Mouse (Mus musculus) forebrain, postnatal 0 days (tissue): Measurements from ENCODE around the gene Rps4x. TPM values are rescaled to one million over a fixed set of nuclear protein-coding genes. Genes with fewer than 3 reads are reported as not detected.
A peak's percentile ranks its signal among the peaks of the same experiment; 100 is the strongest.

Experiments used
- ATAC-seq: fragments of 200-750 bp; cut with Nextera tagmentation; 2 replicates; pipeline ENCODE4 v1.8.0; 2017; ENCODE audit warnings: mild to moderate bottlenecking, moderate library complexity
- DNase-seq: peaks from one replicate; pipeline ENCODE4 v3.0.0-alpha.2; 2015
- H3K27ac ChIP-seq: fragments of 300-500 bp; sonication (generic); 2 replicates; pipeline ENCODE4 v1.5.1; 2014; ENCODE audit warnings: low read depth, mild to moderate bottlenecking, antibody characterized with exemption, low read length, moderate library complexity, mixed read lengths
- H3K27me3 ChIP-seq: fragments of 300-500 bp; sonication (generic); 2 replicates; pipeline ENCODE4 v1.6.1; 2014; ENCODE audit warnings: mild to moderate bottlenecking, low read length, mixed read lengths; ENCODE audit not compliant: insufficient read depth
- H3K36me3 ChIP-seq: fragments of 300-500 bp; sonication (generic); 2 replicates; pipeline ENCODE4 v1.6.1; 2014; ENCODE audit warnings: mild to moderate bottlenecking, moderate library complexity; ENCODE audit not compliant: insufficient read depth
- H3K4me1 ChIP-seq: fragments of 300-500 bp; sonication (generic); 2 replicates; pipeline ENCODE4 v1.6.1; 2014; ENCODE audit warnings: antibody characterized with exemption; ENCODE audit not compliant: insufficient read depth
- H3K4me2 ChIP-seq: fragments of 300-500 bp; sonication (generic); 2 replicates; pipeline ENCODE4 v1.6.1; 2014; ENCODE audit warnings: low read depth, mild to moderate bottlenecking, moderate library complexity
- H3K4me3 ChIP-seq: fragments of 300-500 bp; sonication (generic); 2 replicates; pipeline ENCODE4 v1.5.1; 2014; ENCODE audit warnings: low read depth, low read length, mixed read lengths
- H3K9ac ChIP-seq: fragments of 300-500 bp; sonication (generic); 2 replicates; pipeline ENCODE4 v1.6.1; 2014; ENCODE audit warnings: mild to moderate bottlenecking
- H3K9me3 ChIP-seq: fragments of 300-500 bp; sonication (generic); 2 replicates; pipeline ENCODE4 v1.6.1; 2016; ENCODE audit warnings: low read length
- CTCF ChIP-seq: sonication (generic); IDR thresholded peaks from 2 replicates; pipeline ENCODE4 v1.5.1; 2016; ENCODE audit warnings: antibody characterized with exemption, control low read depth, low read depth
- WGBS: fragments of 180-500 bp; shearing (Covaris S2); extraction: QIAGEN DNeasy Blood & Tissue Kit; methylation state at CpG from one replicate; pipeline ENCODE4 v1.1.7; 2014; 5-methylcytosine and 5-hydroxymethylcytosine counted together
- polyA plus RNA-seq: library from polyadenylated mRNA; unstranded; fragments of >200 nt; fragmentation: Nextera tagmentation; extraction: Ambion mirVana; gene quantifications from 2 replicates; pipeline ENCODE4 v1.2.1, GENCODE M21; 2015
- total RNA-seq: library from RNA; depleted of rRNA; stranded (reverse); fragments of >200 nt; gene quantifications from 2 replicates; pipeline ENCODE4 v1.2.3, GENCODE M21; 2014

The Rps4x gene
- total and polyA plus RNA-seq, 2 experiments from 2014 or later: 432 to 1,341 TPM

GRCm38 (mm10) chrX:102175538-102176287 is 13.5 kb downstream of the Rps4x start:
- DNase-seq (no peak), ATAC-seq (no peak)
- TF ChIP-seq CTCF: no peak
- WGBS: 87% methylated on average over 5 of the region's 5 CpGs
- no peaks in the 10 kb centered on the region for H3K36me3 ChIP-seq
- H3K27ac ChIP-seq: no peak overlapping the region
- no peak overlapping the region for H3K4me2 ChIP-seq
- H3K4me3 ChIP-seq: no peak overlapping the region
- no peaks in the 10 kb centered on the region for H3K27me3 ChIP-seq
- H3K9me3 ChIP-seq: no peaks in the 10 kb centered on the region
- no peak overlapping the region for H3K9ac ChIP-seq
- no peaks in the 10 kb centered on the region for H3K4me1 ChIP-seq

GRCm38 (mm10) chrX:102170900-102171299 is 18.3 kb downstream of the Rps4x start:
- H3K9me3 ChIP-seq: no peaks in the 10 kb centered on the region
- no peaks in the 10 kb centered on the region for H3K4me1 ChIP-seq
- no peaks in the 10 kb centered on the region for H3K36me3 ChIP-seq
- no peak overlapping the region for H3K9ac ChIP-seq
- ATAC-seq (no peak), DNase-seq (no peak)
- no peaks in the 10 kb centered on the region for H3K27me3 ChIP-seq
- TF ChIP-seq CTCF: no peak
- no peak overlapping the region for H3K4me2 ChIP-seq
- no peak overlapping the region for H3K27ac ChIP-seq
- 72% methylated on average over 3 of the region's 3 CpGs for WGBS
- no peak overlapping the region for H3K4me3 ChIP-seq

- Histone ChIP-seq H3K27ac (no peak overlapping the region), H3K36me3 (no peaks in the 10 kb centered on the region), H3K4me2 (no peak overlapping the region), H3K9ac (no peak overlapping the region), H3K4me3 (no peak overlapping the region), H3K9me3 (no peaks in the 10 kb centered on the region), H3K4me1 (no peaks in the 10 kb centered on the region), H3K27me3 (no peaks in the 10 kb centered on the region)
- 43% methylated on average over 3 of the region's 3 CpGs for WGBS
- DNase-seq (no peak), ATAC-seq (no peak)
- no peak for TF ChIP-seq CTCF
Measured at GRCm38 (mm10) chrX:102170135-102170534, 19.1 kb downstream of the Rps4x start.

- no peak for DNase-seq
- no peak for TF ChIP-seq CTCF
- no peaks in the 10 kb centered on the region for H3K36me3 ChIP-seq
Measured at GRCm38 (mm10) chrX:102169724-102170123, 19.5 kb downstream of the Rps4x start.

GRCm38 (mm10) chrX:102166986-102167385 is 22.2 kb downstream of the Rps4x start:
- ATAC-seq (peak; percentile 43), DNase-seq (no peak)
- no peak overlapping the region for H3K4me2 ChIP-seq
- no peaks in the 10 kb centered on the region for H3K36me3 ChIP-seq
- no peak overlapping the region for H3K4me3 ChIP-seq
- H3K4me1 ChIP-seq: no peaks in the 10 kb centered on the region
- no peak for TF ChIP-seq CTCF
- WGBS: 27% methylated on average over 6 of the region's 6 CpGs
- H3K27me3 ChIP-seq: no peaks in the 10 kb centered on the region
- no peaks in the 10 kb centered on the region for H3K9me3 ChIP-seq
- H3K27ac ChIP-seq: 0 out of 2 replicates have a peak overlapping the region, but pooled peaks have one; percentile 45
- H3K9ac ChIP-seq: no peak overlapping the region

More at GRCm38 (mm10) chrX:102169724-102170123, 19.5 kb downstream of the Rps4x start:
- Histone ChIP-seq H3K27me3 (no peaks in the 10 kb centered on the region), H3K27ac (no peak overlapping the region), H3K4me2 (no peak overlapping the region), H3K9me3 (no peaks in the 10 kb centered on the region), H3K9ac (no peak overlapping the region), H3K4me1 (no peaks in the 10 kb centered on the region), H3K4me3 (no peak overlapping the region)
- ATAC-seq: no peak
- WGBS: 44% methylated on average over 1 of the region's 1 CpGs

- no peak for DNase-seq
- no peaks in the 10 kb centered on the region for H3K9me3 ChIP-seq
- 0 out of 2 replicates have a peak, but pooled peaks have one; percentile 8 for ATAC-seq
- H3K27me3 ChIP-seq: no peaks in the 10 kb centered on the region
- 0 out of 2 replicates have a peak overlapping the region, but pooled peaks have one; percentile 45 for H3K27ac ChIP-seq
- H3K36me3 ChIP-seq: no peaks in the 10 kb centered on the region
- H3K4me3 ChIP-seq: no peak overlapping the region
- 52% methylated on average over 5 of the region's 5 CpGs for WGBS
- H3K4me1 ChIP-seq: no peaks in the 10 kb centered on the region
- TF ChIP-seq CTCF: no peak
- no peak overlapping the region for H3K9ac ChIP-seq
- no peak overlapping the region for H3K4me2 ChIP-seq
Measured at GRCm38 (mm10) chrX:102166521-102166920, 22.7 kb downstream of the Rps4x start.

GRCm38 (mm10) chrX:102163529-102163928 is 25.7 kb downstream of the Rps4x start:
- H3K9ac ChIP-seq: no peak overlapping the region
- no peaks in the 10 kb centered on the region for H3K27me3 ChIP-seq
- ATAC-seq: no peak
- H3K4me1 ChIP-seq: no peaks in the 10 kb centered on the region
- H3K9me3 ChIP-seq: no peaks in the 10 kb centered on the region
- no peak overlapping the region for H3K27ac ChIP-seq
- whole genome bisulfite sequencing: 65% methylated on average over 4 of the region's 4 CpGs
- no peak overlapping the region for H3K4me3 ChIP-seq
- no peak overlapping the region for H3K4me2 ChIP-seq
- no peaks in the 10 kb centered on the region for H3K36me3 ChIP-seq
- TF ChIP-seq CTCF: no peak
- no peak for DNase-seq
